Mouse (Mus musculus) lung, adult 18-20 months (tissue): ENCODE measurements at regions not wholly inside any gene's neighbourhood (a gene's known extent, or its start where the extent isn't known, plus 50 kb on each side); places are given as distances from the start of the nearest gene placed in this dataset.

ENCODE experiments used
- DNase-seq, 2 experiments: peaks; one replicate each; pipeline ENCODE4 v3.0.0; 2022; ENCODE audit warnings: mixed read lengths in 2 of 2

- no peak for DNase-seq
Observed at GRCm38 (mm10) chr15:97188545-97188944, 58.4 kb upstream of the Pced1b start.

GRCm38 (mm10) chr15:97187831-97188230 is 59.1 kb upstream of the Pced1b start:
- no peak for DNase-seq

- no peak for DNase-seq
Observed at GRCm38 (mm10) chr15:97186034-97186433, 60.9 kb upstream of the Pced1b start.

GRCm38 (mm10) chr15:97182617-97183038 is 64.3 kb upstream of the Pced1b start:
- no peak for DNase-seq

- no peak for DNase-seq
Observed at GRCm38 (mm10) chr15:97180970-97181669, 65.8 kb upstream of the Pced1b start.

- no peak for DNase-seq
Observed at GRCm38 (mm10) chr15:97178286-97178685, 68.6 kb upstream of the Pced1b start.

GRCm38 (mm10) chr15:97177806-97178205 is 69.1 kb upstream of the Pced1b start:
- no peak for DNase-seq

GRCm38 (mm10) chr15:97174989-97175388 is 71.9 kb upstream of the Pced1b start:
- peak; percentile 51 to 65 for DNase-seq

- DNase-seq, result no peak
Observed at GRCm38 (mm10) chr15:97173233-97173632, 73.7 kb upstream of the Pced1b start.

- peak; percentile 21 to 42 for DNase-seq
Observed at GRCm38 (mm10) chr15:97170074-97170473, 76.8 kb upstream of the Pced1b start.

- DNase-seq, result no peak
Observed at GRCm38 (mm10) chr15:97169381-97169780, 77.5 kb upstream of the Pced1b start.

- DNase-seq, result no peak
Observed at GRCm38 (mm10) chr15:97167116-97167515, 79.8 kb upstream of the Pced1b start.

GRCm38 (mm10) chr15:97164616-97165015 is 82.3 kb upstream of the Pced1b start:
- DNase-seq, result no peak

- DNase-seq, result no peak
Observed at GRCm38 (mm10) chr15:97163971-97164370, 82.9 kb upstream of the Pced1b start.

- no peak for DNase-seq
Observed at GRCm38 (mm10) chr15:97163090-97163489, 83.8 kb upstream of the Pced1b start.

GRCm38 (mm10) chr15:97162305-97162704 is 84.6 kb upstream of the Pced1b start:
- no peak for DNase-seq

GRCm38 (mm10) chr15:97161530-97161929 is 85.4 kb upstream of the Pced1b start:
- no peak for DNase-seq

GRCm38 (mm10) chr15:97152354-97152753 is 94.6 kb upstream of the Pced1b start:
- no peak for DNase-seq

GRCm38 (mm10) chr15:97151793-97152192 is 95.1 kb upstream of the Pced1b start:
- DNase-seq, result no peak

- DNase-seq, result no peak
Observed at GRCm38 (mm10) chr15:97150983-97151735, 95.4 kb upstream of the Slc38a4 start.

- no peak for DNase-seq
Observed at GRCm38 (mm10) chr15:97141958-97142357, 86.2 kb upstream of the Slc38a4 start.

- no peak for DNase-seq
Observed at GRCm38 (mm10) chr15:97138265-97138664, 82.5 kb upstream of the Slc38a4 start.

GRCm38 (mm10) chr15:97135291-97135690 is 79.5 kb upstream of the Slc38a4 start:
- peak; percentile 21 to 55 for DNase-seq

GRCm38 (mm10) chr15:97127771-97128170 is 72.0 kb upstream of the Slc38a4 start:
- DNase-seq, result no peak
